Comparison of ENCODE assay signal across 1 mouse cellular context in genomic region chr1:87174006-87174955, GRCm38 (mm10).
TF ChIP-seq lines count a peak whose summit lies in the region.

No protein-coding gene starts in this region.

TF ChIP-seq in CH12.LX, 34 proteins besides CTCF, POLR2A, EP300 and RAD21 (continued from another document):
- TF ChIP-seq NELFE (IDR thresholded peaks at IDR 0.05; ENCODE audit: low read depth, low read length) = peak; percentile 19; the same call in 1 of the 2 replicates
- no peak for TF ChIP-seq USF1 (IDR thresholded peaks at IDR 0.05; ENCODE audit: low read depth, low read length)
- no peak for TF ChIP-seq PAX5 (IDR thresholded peaks at IDR 0.05; ENCODE audit: low read length)
- no peak for TF ChIP-seq MYC (IDR thresholded peaks at IDR 0.05; ENCODE audit: low read depth, low read length)
- no peak for TF ChIP-seq KAT2A (IDR thresholded peaks at IDR 0.05; ENCODE audit: insufficient replicate concordance, low read length)
- no peak for TF ChIP-seq MXI1 (IDR thresholded peaks at IDR 0.05; ENCODE audit: low read depth, low read length)
- TF ChIP-seq ETS1 (conservative IDR thresholded peaks at IDR 0.05; ENCODE audit: low read depth, low read length) = no peak
- TF ChIP-seq IRF4 (IDR thresholded peaks at IDR 0.05; ENCODE audit: low read depth, low read length) = 0 out of 2 replicates have a peak, but pooled peaks have one; percentile 30
- no peak for TF ChIP-seq UBTF (IDR thresholded peaks at IDR 0.05; ENCODE audit: low read depth, low read length)
- no peak for TF ChIP-seq MAX (IDR thresholded peaks at IDR 0.05; ENCODE audit: low read length)
- TF ChIP-seq ZMIZ1 (IDR thresholded peaks at IDR 0.05; ENCODE audit: low read depth, low read length) = no peak
- TF ChIP-seq JUN (IDR thresholded peaks at IDR 0.05; ENCODE audit: insufficient read depth, low read depth, low read length) = no peak
